Mouse (Mus musculus) olfactory bulb, adult 2 months (tissue): ENCODE measurements at regions not wholly inside any gene's neighbourhood (a gene's known extent, or its start where the extent isn't known, plus 50 kb on each side); places are given as distances from the start of the nearest gene placed in this dataset.

Experiments
- CTCF ChIP-seq: fragments of 200-500 bp; IDR thresholded peaks from 2 replicates; pipeline ENCODE4 v1.5.1; 2012; ENCODE audit warnings: low read depth, mild to moderate bottlenecking, low read length, moderate library complexity; ENCODE audit not compliant: insufficient read depth
- POLR2A ChIP-seq: fragments of 200-500 bp; IDR thresholded peaks from 2 replicates; pipeline ENCODE4 v1.6.1; 2012; ENCODE audit warnings: mild to moderate bottlenecking, low read depth, low read length, moderate library complexity; ENCODE audit not compliant: insufficient read depth

- TF ChIP-seq POLR2A (no peak), CTCF (no peak)
Measured at GRCm38 (mm10) chr9:33067521-33067920, 431.5 kb downstream of the Ets1 start.
